Mouse (Mus musculus): Measurements from ENCODE around the gene Ccdc155.

GRCm38 (mm10) chr7:45141914-45142313 is 62.8 kb downstream of the Ccdc155 start:
- TF ChIP-seq MYOG (IDR thresholded peaks at IDR 0.05; ENCODE audit: control insufficient read depth, extremely low read depth, insufficient read length): no peak
- no peak for TF ChIP-seq CTCF (IDR thresholded peaks at IDR 0.05; ENCODE audit: control insufficient read depth, insufficient read depth, insufficient read length)
- TF ChIP-seq USF1 (IDR thresholded peaks at IDR 0.05; ENCODE audit: low read depth): no peak
- no peak for TF ChIP-seq FOSL1 (IDR thresholded peaks at IDR 0.05; ENCODE audit: insufficient read depth, low read length, poor library complexity, severe bottlenecking)
- no peak for TF ChIP-seq MAX (IDR thresholded peaks at IDR 0.05)
- TF ChIP-seq CEBPB (IDR thresholded peaks at IDR 0.05; ENCODE audit: low read depth): no peak

Data from C2C12 (cell line).